In the genomic region with DNA sequence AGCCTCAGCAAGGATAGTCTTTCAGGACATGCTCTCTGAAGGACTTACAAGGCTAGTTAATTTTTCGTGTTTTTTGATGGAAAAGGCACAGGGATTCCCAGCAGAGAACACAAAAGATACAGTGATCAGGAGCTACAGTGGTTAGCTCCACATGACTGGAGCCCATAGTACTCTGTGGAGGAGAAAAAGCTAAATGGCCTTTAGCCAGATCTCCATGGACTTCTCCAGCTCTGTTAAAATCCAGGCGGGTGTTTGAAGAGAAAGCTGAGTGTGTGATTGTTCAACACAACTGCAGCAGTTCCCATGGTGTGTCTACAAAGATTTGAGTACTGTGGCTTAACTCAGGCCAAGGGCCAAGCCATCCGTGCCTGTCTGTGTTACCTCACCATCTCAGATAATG, we compare ENCODE assay signal across 19 mouse cellular contexts. TPM values are rescaled to one million over a fixed set of nuclear protein-coding genes. Genes with fewer than 3 reads are reported as not detected.
DNase-seq lines count a peak whose midpoint lies in the region; ATAC-seq and TF ChIP-seq lines count a peak whose summit lies in the region.
"Had no signal": no experiment of that assay in that cellular context is flagged by ENCODE, and none has a peak within 500 bp of the region (broad histone marks: within the 10 kb centered on the region; RNA-seq: fewer than 3 reads in every experiment).

No protein-coding gene starts in this region.

- 35% methylated on average over 3 of the region's 3 CpGs for WGBS in forebrain, postnatal 0 days
- WGBS in forebrain, embryonic 13.5 days, result 69% methylated on average over 3 of the region's 3 CpGs
- WGBS in hindbrain, embryonic 16.5 days, result 69% methylated on average over 3 of the region's 3 CpGs
- 80% methylated on average over 3 of the region's 3 CpGs for WGBS in hindbrain, embryonic 14.5 days

- no peaks in the 10 kb centered on the region for H3K36me3 ChIP-seq in forebrain, postnatal 0 days (ENCODE audit: insufficient read depth)
- no peaks in the 10 kb centered on the region for H3K36me3 ChIP-seq in forebrain, embryonic 13.5 days (ENCODE audit: poor library complexity, severe bottlenecking)
- H3K36me3 ChIP-seq in hindbrain, embryonic 16.5 days (ENCODE audit: control insufficient read depth, insufficient read depth, low read length), result no peaks in the 10 kb centered on the region
- no peaks in the 10 kb centered on the region for H3K36me3 ChIP-seq in hindbrain, embryonic 14.5 days (replicated peaks; ENCODE audit: control insufficient read depth, insufficient read depth)
- no peaks in the 10 kb centered on the region for H3K36me3 ChIP-seq in CH12.LX (replicated peaks in 1 of 2; ENCODE audit: control insufficient read depth in 1 of 2, insufficient read depth in 1 of 2, low read length in 1 of 2)
- H3K36me3 ChIP-seq: embryonic facial prominence, embryonic 13.5 days; forebrain, embryonic 15.5 days; heart, embryonic 10.5 days; hindbrain, embryonic 13.5 days had no signal

- no peaks in the 10 kb centered on the region for H3K4me1 ChIP-seq in forebrain, postnatal 0 days (ENCODE audit: insufficient read depth)
- no peaks in the 10 kb centered on the region for H3K4me1 ChIP-seq in forebrain, embryonic 13.5 days
- H3K4me1 ChIP-seq in hindbrain, embryonic 16.5 days (ENCODE audit: control insufficient read depth, insufficient read depth, low read depth, low read length), result no peaks in the 10 kb centered on the region
- no peaks in the 10 kb centered on the region for H3K4me1 ChIP-seq in hindbrain, embryonic 14.5 days (replicated peaks; ENCODE audit: control insufficient read depth, insufficient read depth, low read length)
- H3K4me1 ChIP-seq in CH12.LX (ENCODE audit: control insufficient read depth in 1 of 2, insufficient read depth in 2 of 2), result no peaks in the 10 kb centered on the region
- H3K4me1 ChIP-seq: embryonic facial prominence, embryonic 13.5 days; forebrain, embryonic 15.5 days; heart, embryonic 10.5 days; hindbrain, embryonic 13.5 days had no signal

- H3K4me2 ChIP-seq in forebrain, postnatal 0 days (ENCODE audit: low read depth), result no peak overlapping the region
- no peak overlapping the region for H3K4me2 ChIP-seq in forebrain, embryonic 13.5 days
- H3K4me2 ChIP-seq in hindbrain, embryonic 16.5 days (ENCODE audit: low read length), result no peak overlapping the region
- no peak overlapping the region for H3K4me2 ChIP-seq in hindbrain, embryonic 14.5 days (replicated peaks)
- H3K4me2 ChIP-seq in CH12.LX (ENCODE audit: insufficient read depth, low read depth, poor library complexity, severe bottlenecking), result peak overlapping the region; percentile 27; the same call in 1 of the 2 replicates
- H3K4me2 ChIP-seq: embryonic facial prominence, embryonic 13.5 days; forebrain, embryonic 15.5 days; hindbrain, embryonic 13.5 days had no signal

- no peaks in the 10 kb centered on the region for H3K79me2 ChIP-seq in CH12.LX (replicated peaks; ENCODE audit: control insufficient read depth, extremely low read depth, insufficient read depth, poor library complexity, severe bottlenecking)

- H3K27ac ChIP-seq in forebrain, postnatal 0 days (ENCODE audit: low read depth, low read length), result no peak overlapping the region
- H3K27ac ChIP-seq in forebrain, embryonic 13.5 days, result no peak overlapping the region
- no peak overlapping the region for H3K27ac ChIP-seq in hindbrain, embryonic 16.5 days (ENCODE audit: low read depth, low read length)
- H3K27ac ChIP-seq in hindbrain, embryonic 14.5 days, result no peak overlapping the region
- H3K27ac ChIP-seq in CH12.LX (ENCODE audit: insufficient read depth, low read depth), result no peak overlapping the region
- H3K27ac ChIP-seq: embryonic facial prominence, embryonic 13.5 days; forebrain, embryonic 15.5 days; heart, embryonic 10.5 days; hindbrain, embryonic 13.5 days had no signal

- no peak overlapping the region for H3K9ac ChIP-seq in forebrain, postnatal 0 days
- no peak overlapping the region for H3K9ac ChIP-seq in forebrain, embryonic 13.5 days
- no peak overlapping the region for H3K9ac ChIP-seq in hindbrain, embryonic 16.5 days (ENCODE audit: low read depth, low read length)
- no peak overlapping the region for H3K9ac ChIP-seq in hindbrain, embryonic 14.5 days
- no peak overlapping the region for H3K9ac ChIP-seq in CH12.LX (ENCODE audit: insufficient read depth, low read depth)
- H3K9ac ChIP-seq: embryonic facial prominence, embryonic 13.5 days; forebrain, embryonic 15.5 days; hindbrain, embryonic 13.5 days had no signal

- no peak overlapping the region for H3K4me3 ChIP-seq in forebrain, postnatal 0 days (ENCODE audit: low read depth, low read length)
- no peak overlapping the region for H3K4me3 ChIP-seq in forebrain, embryonic 13.5 days
- no peak overlapping the region for H3K4me3 ChIP-seq in hindbrain, embryonic 16.5 days (ENCODE audit: low read length)
- no peak overlapping the region for H3K4me3 ChIP-seq in hindbrain, embryonic 14.5 days (replicated peaks; ENCODE audit: low read length)
- H3K4me3 ChIP-seq in CH12.LX (replicated peaks in 1 of 3; ENCODE audit: low read depth in 2 of 3, low read length in 2 of 3, poor library complexity in 1 of 3), result no peak overlapping the region
- H3K4me3 ChIP-seq: embryonic facial prominence, embryonic 13.5 days; forebrain, embryonic 15.5 days; heart, embryonic 10.5 days; hindbrain, embryonic 13.5 days had no signal

- TF ChIP-seq RAD21 in CH12.LX (IDR thresholded peaks at IDR 0.05; ENCODE audit: low read depth, low read length), result no peak

- no peaks in the 10 kb centered on the region for H3K9me3 ChIP-seq in forebrain, postnatal 0 days (ENCODE audit: low read length)
- no peaks in the 10 kb centered on the region for H3K9me3 ChIP-seq in forebrain, embryonic 13.5 days (replicated peaks)
- H3K9me3 ChIP-seq in hindbrain, embryonic 16.5 days (ENCODE audit: control insufficient read depth, low read length), result no peaks in the 10 kb centered on the region
- no peaks in the 10 kb centered on the region for H3K9me3 ChIP-seq in hindbrain, embryonic 14.5 days (ENCODE audit: control insufficient read depth, low read length)
- peaks cover 28% of the 10 kb centered on the region for H3K9me3 ChIP-seq in CH12.LX (replicated peaks; ENCODE audit: low read length)
- H3K9me3 ChIP-seq: embryonic facial prominence, embryonic 13.5 days; forebrain, embryonic 15.5 days; heart, embryonic 10.5 days; hindbrain, embryonic 13.5 days had no signal

- TF ChIP-seq EP300 in CH12.LX (IDR thresholded peaks at IDR 0.05; ENCODE audit: low read length), result no peak

- ATAC-seq in forebrain, postnatal 0 days, result peak; percentile 38; the same call in 1 of the 2 replicates
- ATAC-seq in forebrain, embryonic 13.5 days, result no peak
- ATAC-seq in hindbrain, embryonic 16.5 days, result peak; percentile 64; the same call in 1 of the 2 replicates
- no peak for ATAC-seq in hindbrain, embryonic 14.5 days (ENCODE audit: low FRiP score)
- ATAC-seq: forebrain, embryonic 15.5 days had no signal

- dilution Hi-C loops in CH12.LX (cut with MboI; ENCODE audit: extremely low pct_ligation_motif_present, extremely low pct_unique_long_range_greater_than_20kb, low sequenced_read_pairs), result no loop called here

- DNase-seq in forebrain, postnatal 0 days, result peak; percentile 6
- no peak for DNase-seq in hindbrain, embryonic 14.5 days (ENCODE audit: low spot score)
- no peak for DNase-seq in CH12.LX (ENCODE audit: extremely low read depth)
- DNase-seq in fibroblast of lung, adult 2 months (ENCODE audit: low read depth), result peak; percentile 20
- DNase-seq in adrenal gland, postnatal 25 days, result no peak
- DNase-seq: adrenal gland, adult 2 months; adrenal gland, postnatal 36 days; cerebellum, adult 11 months; cerebellum, adult 9-10 months; cerebellum, postnatal 36 days; heart, postnatal 4 days; kidney, adult 11 months; kidney, adult 9 months had no signal

- H3K27me3 ChIP-seq in forebrain, postnatal 0 days (ENCODE audit: insufficient read depth, low read length), result no peaks in the 10 kb centered on the region
- no peaks in the 10 kb centered on the region for H3K27me3 ChIP-seq in forebrain, embryonic 13.5 days
- no peaks in the 10 kb centered on the region for H3K27me3 ChIP-seq in hindbrain, embryonic 16.5 days (replicated peaks; ENCODE audit: control insufficient read depth, insufficient read depth, low read length)
- no peaks in the 10 kb centered on the region for H3K27me3 ChIP-seq in hindbrain, embryonic 14.5 days (ENCODE audit: control insufficient read depth, insufficient read depth, low read length)
- no peaks in the 10 kb centered on the region for H3K27me3 ChIP-seq in CH12.LX (replicated peaks)
- H3K27me3 ChIP-seq: embryonic facial prominence, embryonic 13.5 days; forebrain, embryonic 15.5 days; hindbrain, embryonic 13.5 days had no signal

- TF ChIP-seq POLR2A in CH12.LX (IDR thresholded peaks at IDR 0.05; ENCODE audit: low read depth, low read length), result no peak

- in situ Hi-C loops in CH12.LX (cut with MboI; ENCODE audit: low pct_ligation_motif_present, low pct_unique_long_range_greater_than_20kb, low sequenced_read_pairs), result no loop called here

- no peak for TF ChIP-seq CTCF in forebrain, postnatal 0 days (IDR thresholded peaks at IDR 0.05; ENCODE audit: low read depth)
- TF ChIP-seq CTCF in CH12.LX (conservative IDR thresholded peaks at IDR 0.05 in 1 of 2, IDR thresholded peaks at IDR 0.05 in 1 of 2; ENCODE audit: low read depth in 2 of 2, low read length in 2 of 2), result no peak

TF ChIP-seq in CH12.LX, 34 proteins besides CTCF, POLR2A, EP300 and RAD21 (continues in another document):
- TF ChIP-seq USF2 (conservative IDR thresholded peaks at IDR 0.05; ENCODE audit: low read depth, low read length) (no peak), SIN3A (IDR thresholded peaks at IDR 0.05; ENCODE audit: low read length) (no peak), IRF4 (IDR thresholded peaks at IDR 0.05; ENCODE audit: low read depth, low read length) (no peak), NRF1 (IDR thresholded peaks at IDR 0.05; ENCODE audit: low read depth, low read length) (no peak), GABPA (IDR thresholded peaks at IDR 0.05; ENCODE audit: insufficient replicate concordance, low read depth, low read length) (no peak), MEF2A (IDR thresholded peaks at IDR 0.05; ENCODE audit: borderline replicate concordance, low read depth, low read length) (no peak), HCFC1 (IDR thresholded peaks at IDR 0.05; ENCODE audit: low read depth, low read length) (no peak), ETS1 (conservative IDR thresholded peaks at IDR 0.05; ENCODE audit: low read depth, low read length) (no peak), TBP (conservative IDR thresholded peaks at IDR 0.05; ENCODE audit: low read depth, low read length) (no peak)

RNA-seq across cellular contexts. Expression of gene Gm4737, which starts 57.0 kb away (rescaled TPM):
- total RNA-seq in forebrain, postnatal 0 days (2014; rRNA removed), result 0.90 and 1.4 TPM in 2 replicates
- polyA plus RNA-seq in forebrain, postnatal 0 days (2015; fragmentation: Nextera tagmentation; extraction: Ambion mirVana), result 0.90 and 2.1 TPM in 2 replicates
- polyA plus RNA-seq in forebrain, embryonic 13.5 days (2015; fragmentation: Nextera tagmentation; extraction: Ambion mirVana), result 2.5 and 5.0 TPM in 2 replicates
- polyA plus RNA-seq in hindbrain, embryonic 16.5 days (2015; fragmentation: Nextera tagmentation; extraction: Ambion mirVana), result 2.0 and 4.1 TPM in 2 replicates
- polyA plus RNA-seq in hindbrain, embryonic 14.5 days (2014; fragmentation: Nextera tagmentation; extraction: Ambion mirVana), result 3.0 and 3.3 TPM in 2 replicates
- total RNA-seq in CH12.LX (2012; rRNA removed) (41.4 and 51.4 TPM in 2 replicates), CH12.LX (2014; rRNA removed) (118 and 127 TPM in 2 replicates)
- 124 and 154 TPM in 2 replicates for polyA plus RNA-seq in CH12.LX (2012; ENCODE audit: insufficient read length, low read depth)
- 28.4 and 30.7 TPM in 2 replicates for total RNA-seq in adrenal gland, postnatal 25 days (2021)

Comparison
In these comparisons a context has a peak if more than half of its experiments do, and no peak if none do; other contexts are left out.
1. ATAC-seq: peak in forebrain, postnatal 0 days (single experiment) and hindbrain, embryonic 16.5 days (single experiment); none in forebrain, embryonic 13.5 days (single experiment) and hindbrain, embryonic 14.5 days (single experiment).
2. DNase-seq: peak in forebrain, postnatal 0 days (single experiment) and fibroblast of lung, adult 2 months (single experiment); none in hindbrain, embryonic 14.5 days (single experiment), CH12.LX (single experiment) and adrenal gland, postnatal 25 days (single experiment).
3. RNA of gene Gm4737, which starts 57.0 kb away (polyA plus RNA-seq): 124 to 154 TPM in CH12.LX; 2.0 to 4.1 TPM in hindbrain, embryonic 16.5 days, 3.0 to 3.3 TPM in hindbrain, embryonic 14.5 days, 2.5 to 5.0 TPM in forebrain, embryonic 13.5 days and 0.90 to 2.1 TPM in forebrain, postnatal 0 days; every median in the first group is over 10 times any median in the second.